Mouse (Mus musculus) brain, embryonic 18.5 days (tissue): ENCODE data around the gene Cdc25b.

Experiments used
- DNase-seq: peaks from one replicate; pipeline ENCODE4 v3.0.0-alpha.2; 2012; ENCODE audit warnings: low read depth, low spot score

Cdc25b gene

GRCm38 (mm10) chr2:131186771-131187601 is at the start of gene Cdc25b, which contains the start of gene Spef1:
Gene Cdc25b (plus strand): TSS chr2:131186949.
Gene Spef1 (minus strand): TSS chr2:131187282.
- DNase-seq, result no peak

GRCm38 (mm10) chr2:131138296-131138695 is 48.5 kb upstream of the Cdc25b start:
- no peak for DNase-seq

GRCm38 (mm10) chr2:131138760-131139159 is 48.0 kb upstream of the Cdc25b start:
- DNase-seq, result no peak

GRCm38 (mm10) chr2:131139287-131139686 is 47.5 kb upstream of the Cdc25b start:
- no peak for DNase-seq

GRCm38 (mm10) chr2:131139886-131140532 is 46.7 kb upstream of the Cdc25b start:
- DNase-seq, result no peak

GRCm38 (mm10) chr2:131140533-131140905 is 46.2 kb upstream of the Cdc25b start:
- no peak for DNase-seq

GRCm38 (mm10) chr2:131141336-131141986 is 45.3 kb upstream of the Cdc25b start:
- no peak for DNase-seq

- no peak for DNase-seq
These were observed 44.2 kb upstream of the Cdc25b start for GRCm38 (mm10) chr2:131142592-131142991.

GRCm38 (mm10) chr2:131143007-131143780 is 43.6 kb upstream of the Cdc25b start:
- DNase-seq, result no peak

GRCm38 (mm10) chr2:131145121-131145520 is 41.6 kb upstream of the Cdc25b start:
- DNase-seq, result no peak

- no peak for DNase-seq
These were observed 41.2 kb upstream of the Cdc25b start for GRCm38 (mm10) chr2:131145536-131145935.

- no peak for DNase-seq
These were observed 40.3 kb upstream of the Cdc25b start for GRCm38 (mm10) chr2:131146193-131147042.

- DNase-seq, result no peak
These were observed 39.7 kb upstream of the Cdc25b start for GRCm38 (mm10) chr2:131147043-131147365.

GRCm38 (mm10) chr2:131148353-131149253 is 38.1 kb upstream of the Cdc25b start:
- no peak for DNase-seq

- DNase-seq, result no peak
These were observed 37.5 kb upstream of the Cdc25b start for GRCm38 (mm10) chr2:131149254-131149578.

GRCm38 (mm10) chr2:131152166-131152730 is 34.5 kb upstream of the Cdc25b start:
- DNase-seq, result no peak

GRCm38 (mm10) chr2:131154036-131154435 is 32.7 kb upstream of the Cdc25b start:
- no peak for DNase-seq

GRCm38 (mm10) chr2:131156987-131157386 is 29.8 kb upstream of the Cdc25b start:
- no peak for DNase-seq

- no peak for DNase-seq
These were observed 27.2 kb upstream of the Cdc25b start for GRCm38 (mm10) chr2:131159491-131159910.
